Mouse (Mus musculus) intestine, embryonic 16.5 days (tissue): ENCODE results near the gene Myt1l. TPM values are rescaled to one million over a fixed set of nuclear protein-coding genes. Genes with fewer than 3 reads are reported as not detected.

ENCODE experiments used
- ATAC-seq: fragments of 200-750 bp; cut with Nextera tagmentation; 2 replicates; pipeline ENCODE4 v1.8.0; 2017; ENCODE audit warnings: moderate TSS enrichment, moderate library complexity
- H3K27ac ChIP-seq: fragments of 300-500 bp; sonication (generic); 2 replicates; pipeline ENCODE4 v1.5.1; 2014; ENCODE audit warnings: mild to moderate bottlenecking, low read length
- H3K27me3 ChIP-seq: fragments of 300-500 bp; sonication (generic); replicated peaks from 2 replicates; pipeline ENCODE4 v1.6.1; 2014; ENCODE audit warnings: low read length, control low read depth, mixed read lengths; ENCODE audit not compliant: control insufficient read depth, insufficient read depth
- H3K36me3 ChIP-seq: fragments of 300-500 bp; sonication (generic); 2 replicates; pipeline ENCODE4 v1.6.1; 2014; ENCODE audit warnings: low read length, control low read depth; ENCODE audit not compliant: control insufficient read depth, insufficient read depth
- H3K4me1 ChIP-seq: fragments of 300-500 bp; sonication (generic); 2 replicates; pipeline ENCODE4 v1.6.1; 2014; ENCODE audit warnings: low read length, control low read depth, mixed read lengths; ENCODE audit not compliant: control insufficient read depth, insufficient read depth
- H3K4me2 ChIP-seq: fragments of 300-500 bp; sonication (generic); 2 replicates; pipeline ENCODE4 v1.6.1; 2014; ENCODE audit warnings: low read depth, low read length, control low read depth
- H3K4me3 ChIP-seq: fragments of 300-500 bp; sonication (generic); 2 replicates; pipeline ENCODE4 v1.5.1; 2014; ENCODE audit warnings: mild to moderate bottlenecking, low read length
- H3K9ac ChIP-seq: fragments of 300-500 bp; sonication (generic); 2 replicates; pipeline ENCODE4 v1.6.1; 2014; ENCODE audit warnings: low read depth, low read length
- H3K9me3 ChIP-seq: fragments of 300-500 bp; sonication (generic); 2 replicates; pipeline ENCODE4 v1.6.1; 2016; ENCODE audit warnings: low read length, control low read depth; ENCODE audit not compliant: control insufficient read depth
- WGBS: fragments of 180-500 bp; shearing (Covaris S2); extraction: QIAGEN DNeasy Blood & Tissue Kit; methylation state at CpG from one replicate; pipeline ENCODE4 v1.1.7; 2014; 5-methylcytosine and 5-hydroxymethylcytosine counted together
- polyA plus RNA-seq: library from polyadenylated mRNA; unstranded; fragments of >200 nt; fragmentation: Nextera tagmentation; extraction: Ambion mirVana; gene quantifications from 2 replicates; pipeline ENCODE4 v1.2.1, GENCODE M21; 2015

Myt1l gene
- polyA plus RNA-seq, 1 experiment from 2014 or later, result 3.3 TPM

DNA sequence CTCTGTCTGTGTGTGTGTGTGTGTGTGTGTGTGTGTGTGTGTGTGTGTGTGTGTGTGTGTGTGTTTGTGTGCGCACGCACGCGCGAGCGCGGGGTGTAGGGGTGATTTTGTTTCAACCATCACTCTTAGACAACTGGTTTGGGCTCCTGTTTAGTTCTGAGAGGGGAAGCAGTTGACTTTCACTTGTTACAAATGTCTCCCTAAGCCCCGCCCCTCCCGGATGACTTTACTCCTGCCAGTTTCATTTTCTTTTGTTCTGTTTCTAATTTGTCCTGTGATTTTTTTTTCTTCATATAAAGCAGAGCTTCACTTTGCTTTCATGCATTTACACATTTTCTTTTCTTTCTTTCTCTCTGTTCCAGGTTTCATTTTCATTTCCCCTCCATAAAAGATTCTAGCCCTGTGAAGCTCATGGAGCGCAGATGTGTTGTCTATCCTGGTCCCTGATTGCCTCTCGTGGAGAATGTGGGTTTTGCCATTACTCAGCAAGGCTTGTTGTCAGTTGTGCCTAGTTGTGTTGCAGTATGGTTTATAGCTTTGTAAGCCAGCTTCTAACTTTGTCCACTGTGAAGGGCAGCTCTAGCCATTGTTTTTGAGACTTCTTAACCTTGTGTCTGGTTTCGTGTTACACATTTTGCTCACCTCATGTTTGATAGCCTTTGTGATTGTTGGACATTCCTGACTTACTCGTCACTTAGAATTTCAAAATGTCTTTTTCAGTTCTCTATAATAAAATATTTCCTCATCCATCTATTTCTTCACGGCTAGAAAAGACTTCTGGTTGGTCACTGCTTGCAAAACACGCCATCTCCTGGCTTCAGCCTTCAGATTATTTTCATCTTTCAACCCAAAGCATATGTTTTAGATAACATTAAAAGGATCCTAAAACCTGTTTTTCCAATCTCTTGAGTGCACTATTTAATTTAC lies 184.9 kb downstream of the Myt1l start:
- H3K4me1 ChIP-seq, result no peaks in the 10 kb centered on the region
- H3K36me3 ChIP-seq, result no peaks in the 10 kb centered on the region
- no peaks in the 10 kb centered on the region for H3K27me3 ChIP-seq
- H3K9me3 ChIP-seq, result no peaks in the 10 kb centered on the region
- no peak overlapping the region for H3K27ac ChIP-seq
- ATAC-seq, result no peak
- H3K9ac ChIP-seq, result no peak overlapping the region
- H3K4me3 ChIP-seq, result no peak overlapping the region
- H3K4me2 ChIP-seq, result no peak overlapping the region
- 83% methylated on average over 15 of the region's 15 CpGs for WGBS

DNA sequence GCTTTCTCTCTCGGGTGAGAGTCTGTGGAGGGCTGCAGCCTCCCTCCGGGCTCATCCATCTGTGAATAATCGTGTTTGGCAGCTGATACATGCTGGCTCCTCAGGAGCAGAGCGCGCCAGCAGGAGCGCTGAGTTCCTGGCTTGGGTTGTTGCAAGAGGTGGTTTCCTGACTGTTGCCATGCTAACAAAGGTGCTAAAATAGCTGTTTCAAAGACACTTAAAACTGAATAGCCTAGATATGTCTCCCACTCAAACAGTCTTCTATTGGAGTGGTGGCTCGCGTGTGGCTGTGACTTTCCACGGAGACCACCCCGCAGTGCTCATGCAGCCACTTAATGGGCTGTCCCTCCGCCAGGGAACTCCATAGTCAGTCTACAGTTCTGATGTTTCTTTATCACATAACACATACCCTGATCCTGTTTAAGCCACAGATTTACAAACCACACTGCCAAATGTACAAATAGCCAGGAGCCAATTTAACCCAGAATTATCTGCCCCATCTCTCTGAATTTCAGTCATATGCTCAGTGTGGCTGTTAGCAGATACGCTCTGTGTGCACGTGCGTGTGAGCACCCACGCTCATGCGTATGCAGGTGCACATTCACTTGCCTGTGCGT lies 195.6 kb downstream of the Myt1l start:
- Histone ChIP-seq H3K4me2 (no peak overlapping the region), H3K4me3 (no peak overlapping the region), H3K9me3 (no peaks in the 10 kb centered on the region), H3K27ac (no peak overlapping the region), H3K4me1 (no peaks in the 10 kb centered on the region), H3K27me3 (no peaks in the 10 kb centered on the region), H3K36me3 (no peaks in the 10 kb centered on the region), H3K9ac (no peak overlapping the region)
- 87% methylated on average over 17 of the region's 17 CpGs for WGBS
- no peak for ATAC-seq

DNA sequence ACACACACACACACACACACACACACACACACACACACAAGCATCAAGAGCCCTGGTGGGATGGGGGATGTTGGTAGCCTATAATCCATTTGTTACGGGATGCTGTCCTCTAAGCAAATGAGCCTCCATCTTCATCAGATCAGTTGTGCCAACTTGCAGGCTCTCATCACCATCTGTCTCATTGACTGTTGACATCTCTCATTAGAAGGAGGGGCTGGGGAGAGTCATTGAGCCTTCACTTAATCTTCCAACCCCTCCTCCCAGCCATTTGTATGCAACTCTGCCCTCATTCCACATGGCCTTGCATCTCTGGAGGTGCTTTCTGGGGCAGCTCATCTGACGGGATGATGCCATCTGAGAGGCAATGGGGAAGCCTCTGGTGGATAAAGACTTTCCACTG lies 200.1 kb downstream of the Myt1l start:
- no peak for ATAC-seq
- no peak overlapping the region for H3K27ac ChIP-seq
- H3K36me3 ChIP-seq, result no peaks in the 10 kb centered on the region
- H3K4me1 ChIP-seq, result no peaks in the 10 kb centered on the region
- 67% methylated on average over 2 of the region's 2 CpGs for WGBS
- no peak overlapping the region for H3K4me3 ChIP-seq
- no peak overlapping the region for H3K4me2 ChIP-seq
- H3K9ac ChIP-seq, result no peak overlapping the region
- H3K9me3 ChIP-seq, result no peaks in the 10 kb centered on the region
- no peaks in the 10 kb centered on the region for H3K27me3 ChIP-seq

DNA sequence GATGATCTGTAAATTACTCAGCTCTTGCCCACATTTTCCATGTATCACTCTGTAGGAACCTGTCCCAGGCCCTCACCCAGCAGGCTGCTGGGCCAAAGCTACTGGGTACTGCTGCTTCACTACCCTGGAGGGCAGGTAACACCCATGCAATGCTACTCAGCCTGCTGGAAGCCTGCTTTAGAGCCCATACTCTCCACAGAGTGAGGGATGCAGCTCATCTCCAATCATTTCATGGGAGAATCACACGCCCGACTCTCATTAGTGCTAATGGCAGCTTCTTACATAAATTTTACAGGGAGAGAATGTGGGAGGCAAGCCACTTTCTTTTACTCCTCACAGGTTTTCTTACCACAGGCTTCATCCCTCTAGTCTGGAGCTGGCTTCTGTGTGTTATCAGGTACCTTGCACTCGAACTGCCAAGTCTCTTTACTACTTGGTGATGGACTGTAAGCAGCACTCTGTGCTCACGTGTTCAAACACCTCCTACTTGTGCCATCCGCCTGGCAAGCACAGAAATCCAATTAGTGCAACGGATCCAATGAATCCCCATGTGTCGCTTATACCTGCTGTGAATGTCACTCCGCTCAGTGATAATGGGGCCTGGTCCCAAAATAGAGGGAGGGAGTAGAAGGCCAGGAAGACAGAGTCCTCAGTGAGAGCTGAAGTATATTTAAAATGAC lies 212.3 kb downstream of the Myt1l start:
- H3K27ac ChIP-seq, result no peak overlapping the region
- ATAC-seq, result no peak
- H3K4me1 ChIP-seq, result no peaks in the 10 kb centered on the region
- no peak overlapping the region for H3K4me3 ChIP-seq
- H3K27me3 ChIP-seq, result no peaks in the 10 kb centered on the region
- 80% methylated on average over 8 of the region's 8 CpGs for WGBS
- no peaks in the 10 kb centered on the region for H3K9me3 ChIP-seq
- no peaks in the 10 kb centered on the region for H3K36me3 ChIP-seq
- H3K9ac ChIP-seq, result no peak overlapping the region
- H3K4me2 ChIP-seq, result no peak overlapping the region

DNA sequence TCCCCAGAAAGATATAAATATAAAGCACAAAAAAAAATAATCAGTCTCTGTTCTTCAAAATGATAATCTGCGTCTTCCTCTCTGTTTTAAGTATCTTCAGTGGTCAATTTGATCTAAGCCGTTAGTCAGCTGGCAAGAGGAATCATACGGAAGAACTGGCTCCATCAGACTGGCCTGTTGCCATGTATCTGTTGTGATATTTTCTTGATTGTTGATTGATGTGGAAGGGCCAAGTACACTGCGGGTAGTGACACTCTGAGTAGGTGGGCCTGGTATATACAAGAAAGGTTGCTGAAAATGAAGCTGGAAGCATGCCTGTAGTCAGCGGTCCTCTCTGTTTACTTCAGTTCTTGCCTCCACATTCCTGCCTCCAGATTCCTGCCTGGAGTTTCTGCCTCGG lies 213.0 kb downstream of the Myt1l start:
- Histone ChIP-seq H3K4me2 (no peak overlapping the region), H3K9ac (no peak overlapping the region), H3K27me3 (no peaks in the 10 kb centered on the region), H3K4me1 (no peaks in the 10 kb centered on the region), H3K9me3 (no peaks in the 10 kb centered on the region), H3K4me3 (no peak overlapping the region), H3K27ac (no peak overlapping the region), H3K36me3 (no peaks in the 10 kb centered on the region)
- ATAC-seq, result no peak
- 79% methylated on average over 6 of the region's 6 CpGs for WGBS

DNA sequence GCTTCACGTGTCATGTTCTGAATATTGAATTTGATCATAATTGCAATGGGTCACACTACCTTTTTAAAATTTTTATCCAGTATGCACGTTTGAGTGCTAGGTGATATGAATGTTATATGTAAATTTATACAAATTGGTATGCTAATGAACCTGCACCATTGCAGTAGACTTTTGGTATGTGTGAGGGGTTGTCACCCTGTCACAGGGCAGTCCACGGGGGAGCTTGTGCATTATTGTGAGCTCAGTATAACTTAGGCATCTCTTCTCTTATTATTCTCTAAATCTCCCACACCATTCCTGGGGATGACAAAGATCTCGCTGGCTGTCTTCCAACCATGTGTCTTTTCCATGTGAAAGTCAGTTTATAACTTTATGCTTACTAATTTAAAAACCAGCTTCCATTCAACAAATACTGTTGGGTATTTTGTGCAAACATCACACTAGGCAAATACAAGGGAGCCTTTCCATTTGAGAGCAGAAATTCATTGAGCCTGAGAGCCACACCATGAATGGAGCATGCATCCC lies 222.5 kb downstream of the Myt1l start:
- no peaks in the 10 kb centered on the region for H3K4me1 ChIP-seq
- no peaks in the 10 kb centered on the region for H3K9me3 ChIP-seq
- H3K36me3 ChIP-seq, result no peaks in the 10 kb centered on the region
- H3K27me3 ChIP-seq, result no peaks in the 10 kb centered on the region
- 81% methylated on average over 4 of the region's 4 CpGs for WGBS
- no peak overlapping the region for H3K9ac ChIP-seq
- no peak overlapping the region for H3K4me2 ChIP-seq
- H3K27ac ChIP-seq, result no peak overlapping the region
- no peak overlapping the region for H3K4me3 ChIP-seq
- ATAC-seq, result no peak

DNA sequence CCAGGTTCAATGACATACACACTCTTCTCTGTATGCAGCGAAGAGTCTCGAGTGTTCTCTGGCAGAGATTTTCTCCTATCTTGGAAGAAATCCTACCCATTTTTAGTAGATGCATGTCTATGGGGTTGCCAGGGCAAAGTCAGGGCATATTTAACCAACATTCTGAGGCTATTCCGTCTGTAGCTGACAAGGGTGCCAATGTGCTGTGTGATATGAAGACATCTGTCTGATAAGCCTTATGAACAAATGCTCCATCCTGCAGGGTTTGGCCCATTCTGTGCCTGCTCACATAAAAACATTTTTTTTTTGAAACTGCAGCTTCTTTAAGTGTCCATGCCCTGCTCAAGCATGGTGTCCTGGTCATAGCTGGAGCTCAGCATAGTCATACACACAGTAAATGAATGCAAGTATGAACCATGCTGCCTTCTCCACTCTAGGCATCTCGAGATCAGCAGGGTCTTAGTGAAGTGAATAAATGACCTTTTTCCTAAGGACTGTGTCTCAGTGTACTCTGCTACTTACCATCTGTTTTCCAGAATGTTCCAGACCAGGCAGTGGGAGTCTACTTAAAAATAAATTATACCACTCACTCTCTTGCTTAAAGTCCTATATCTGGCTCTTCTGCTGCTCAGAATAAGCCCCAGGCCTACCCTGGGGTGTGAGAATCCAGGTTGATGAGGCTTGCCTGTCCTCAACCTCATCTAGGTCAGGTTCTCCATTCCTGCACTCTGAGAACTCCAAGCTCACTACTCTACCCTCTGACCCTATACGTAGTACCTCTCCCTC lies 227.1 kb downstream of the Myt1l start:
- no peaks in the 10 kb centered on the region for H3K4me1 ChIP-seq
- no peak overlapping the region for H3K4me3 ChIP-seq
- no peak overlapping the region for H3K27ac ChIP-seq
- no peaks in the 10 kb centered on the region for H3K27me3 ChIP-seq
- ATAC-seq, result no peak
- WGBS, result 84% methylated on average over 5 of the region's 5 CpGs
- H3K36me3 ChIP-seq, result no peaks in the 10 kb centered on the region
- no peaks in the 10 kb centered on the region for H3K9me3 ChIP-seq
- H3K4me2 ChIP-seq, result no peak overlapping the region
- no peak overlapping the region for H3K9ac ChIP-seq

DNA sequence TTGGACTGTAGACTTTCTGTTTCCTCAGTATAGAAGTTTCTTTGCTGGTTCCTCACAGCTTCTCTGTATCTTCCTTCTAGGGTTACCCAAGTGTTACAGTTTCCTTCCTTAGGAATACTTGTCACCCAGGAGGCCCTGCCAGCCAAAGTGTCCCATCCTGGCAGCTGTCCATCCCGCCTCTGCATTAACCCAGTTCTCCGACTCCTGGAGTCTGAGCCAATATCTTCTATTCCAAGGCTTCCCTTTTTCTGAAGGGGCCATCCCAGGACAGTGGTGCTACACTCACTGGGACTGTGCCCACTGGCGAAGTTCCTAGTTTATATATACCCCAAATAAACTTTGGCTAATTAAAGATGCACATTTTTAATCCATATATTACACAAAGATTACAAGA lies 227.7 kb downstream of the Myt1l start:
- 91% methylated on average over 3 of the region's 3 CpGs for WGBS
- H3K9me3 ChIP-seq, result no peaks in the 10 kb centered on the region
- H3K4me3 ChIP-seq, result no peak overlapping the region
- H3K36me3 ChIP-seq, result no peaks in the 10 kb centered on the region
- ATAC-seq, result no peak
- H3K27me3 ChIP-seq, result no peaks in the 10 kb centered on the region
- no peak overlapping the region for H3K4me2 ChIP-seq
- H3K27ac ChIP-seq, result no peak overlapping the region
- H3K4me1 ChIP-seq, result no peaks in the 10 kb centered on the region
- H3K9ac ChIP-seq, result no peak overlapping the region

DNA sequence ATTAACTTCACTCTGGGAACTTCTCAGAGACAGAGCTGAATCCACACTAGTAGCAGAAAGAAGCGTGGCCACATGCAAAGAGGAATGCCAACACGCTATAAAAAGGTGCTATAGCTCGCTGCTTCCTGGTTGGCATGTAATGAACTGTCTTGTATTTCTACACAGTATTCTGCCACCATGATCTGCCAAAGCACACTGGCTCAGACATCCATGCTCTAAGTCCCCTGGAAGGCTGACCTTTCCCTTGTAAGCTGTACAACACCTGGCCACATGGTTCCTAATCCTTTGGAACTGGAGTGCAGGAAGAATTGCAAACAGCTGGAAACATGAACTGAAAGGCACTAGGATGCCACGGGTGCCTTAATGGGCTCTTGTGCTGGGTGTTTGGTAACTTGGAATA lies 232.4 kb downstream of the Myt1l start:
- H3K4me3 ChIP-seq, result no peak overlapping the region
- no peaks in the 10 kb centered on the region for H3K4me1 ChIP-seq
- no peak for ATAC-seq
- 84% methylated on average over 4 of the region's 4 CpGs for WGBS
- H3K4me2 ChIP-seq, result no peak overlapping the region
- no peak overlapping the region for H3K27ac ChIP-seq
- H3K9ac ChIP-seq, result no peak overlapping the region
- no peaks in the 10 kb centered on the region for H3K27me3 ChIP-seq
- no peaks in the 10 kb centered on the region for H3K9me3 ChIP-seq
- no peaks in the 10 kb centered on the region for H3K36me3 ChIP-seq
